Mouse (Mus musculus): ENCODE measurements around the gene A530016L24Rik.

The A530016L24Rik gene

GRCm38 (mm10) chr12:112489134-112489533 is at the start of gene A530016L24Rik:
TSS of gene A530016L24Rik (plus strand) at chr12:112489448.
- no peak for DNase-seq (ENCODE audit: low read depth, low spot score)

GRCm38 (mm10) chr12:112439993-112440392 is 49.3 kb upstream of the A530016L24Rik start:
- DNase-seq (ENCODE audit: low read depth, low spot score): no peak

GRCm38 (mm10) chr12:112449144-112449827 is 40.0 kb upstream of the A530016L24Rik start:
- DNase-seq (ENCODE audit: low read depth, low spot score): no peak

- no peak for DNase-seq (ENCODE audit: low read depth, low spot score)
These were observed 39.4 kb upstream of the A530016L24Rik start for GRCm38 (mm10) chr12:112449828-112450180.

GRCm38 (mm10) chr12:112450883-112451282 is 38.4 kb upstream of the A530016L24Rik start:
- DNase-seq (ENCODE audit: low read depth, low spot score): no peak

- DNase-seq (ENCODE audit: low read depth, low spot score): no peak
These were observed 37.9 kb upstream of the A530016L24Rik start for GRCm38 (mm10) chr12:112451381-112451780.

- DNase-seq (ENCODE audit: low read depth, low spot score): no peak
These were observed 37.4 kb upstream of the A530016L24Rik start for GRCm38 (mm10) chr12:112451826-112452225.

- DNase-seq (ENCODE audit: low read depth, low spot score): no peak
These were observed 33.0 kb upstream of the A530016L24Rik start for GRCm38 (mm10) chr12:112456144-112456713.

GRCm38 (mm10) chr12:112457839-112458238 is 31.4 kb upstream of the A530016L24Rik start:
- no peak for DNase-seq (ENCODE audit: low read depth, low spot score)

- no peak for DNase-seq (ENCODE audit: low read depth, low spot score)
These were observed 26.8 kb upstream of the A530016L24Rik start for GRCm38 (mm10) chr12:112462423-112462822.

GRCm38 (mm10) chr12:112463209-112463608 is 26.0 kb upstream of the A530016L24Rik start:
- DNase-seq (ENCODE audit: low read depth, low spot score): no peak

GRCm38 (mm10) chr12:112463750-112464444 is 25.4 kb upstream of the A530016L24Rik start:
- DNase-seq (ENCODE audit: low read depth, low spot score): no peak

GRCm38 (mm10) chr12:112464516-112464915 is 24.7 kb upstream of the A530016L24Rik start:
- no peak for DNase-seq (ENCODE audit: low read depth, low spot score)

GRCm38 (mm10) chr12:112465928-112466327 is 23.3 kb upstream of the A530016L24Rik start:
- DNase-seq (ENCODE audit: low read depth, low spot score): no peak

GRCm38 (mm10) chr12:112467387-112467786 is 21.9 kb upstream of the A530016L24Rik start:
- DNase-seq (ENCODE audit: low read depth, low spot score): no peak

- no peak for DNase-seq (ENCODE audit: low read depth, low spot score)
These were observed 19.9 kb upstream of the A530016L24Rik start for GRCm38 (mm10) chr12:112469393-112469792.

- DNase-seq (ENCODE audit: low read depth, low spot score): no peak
These were observed 19.0 kb upstream of the A530016L24Rik start for GRCm38 (mm10) chr12:112470216-112470615.

GRCm38 (mm10) chr12:112473777-112474176 is 15.5 kb upstream of the A530016L24Rik start:
- peak; percentile 80 for DNase-seq (ENCODE audit: low read depth, low spot score)

- DNase-seq (ENCODE audit: low read depth, low spot score): no peak
These were observed 287 bp downstream of the A530016L24Rik start for GRCm38 (mm10) chr12:112489535-112489934.

- DNase-seq (ENCODE audit: low read depth, low spot score): no peak
These were observed 1.2 kb downstream of the A530016L24Rik start for GRCm38 (mm10) chr12:112490444-112490939.

GRCm38 (mm10) chr12:112496136-112496535 is 6.9 kb downstream of the A530016L24Rik start:
- DNase-seq (ENCODE audit: low read depth, low spot score): no peak

GRCm38 (mm10) chr12:112497731-112498130 is 8.5 kb downstream of the A530016L24Rik start:
- DNase-seq (ENCODE audit: low read depth, low spot score): no peak

GRCm38 (mm10) chr12:112498683-112499082 is 9.4 kb downstream of the A530016L24Rik start:
- DNase-seq (ENCODE audit: low read depth, low spot score): no peak
